Mouse (Mus musculus): Measurements from ENCODE around the gene Olfr1535. TPM values are rescaled to one million over a fixed set of nuclear protein-coding genes. Genes with fewer than 3 reads are reported as not detected.

Olfr1535 gene
- polyA plus RNA-seq (2012; rRNA removed) = not detected in 2 replicates

DNA sequence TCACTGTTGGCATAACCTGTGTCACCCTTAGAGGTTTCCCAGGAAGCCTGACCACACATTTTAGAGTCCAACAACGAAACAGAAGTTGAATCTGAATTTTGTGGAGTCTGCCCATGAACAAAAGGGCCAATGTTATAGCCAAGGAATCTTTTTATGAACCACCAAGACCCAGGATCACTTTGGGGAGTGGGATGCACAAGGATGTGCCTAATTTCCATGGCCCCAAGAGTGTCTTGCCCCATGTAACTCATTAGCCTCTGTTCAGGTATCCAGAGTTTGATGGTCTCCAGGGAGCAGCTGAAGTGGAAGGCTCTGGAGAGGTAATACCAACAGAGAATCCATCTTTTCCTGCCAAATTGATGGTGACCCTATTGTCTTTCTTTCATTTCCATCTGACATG is at the start of gene Olfr1535:
Gene Olfr1535, minus strand, starts transcription at position 101 of the 400 bp plus-strand sequence.
- no peak for DNase-seq
- Histone ChIP-seq H3K4me1 (ENCODE audit: control insufficient read depth, insufficient read depth, low read length) (no peaks in the 10 kb centered on the region), H3K4me3 (replicated peaks; ENCODE audit: extremely low read depth, low read depth, low read length) (no peak within 1 kb of the TSS)
- WGBS = 32% methylated on average over 1 of the region's 1 CpGs
- TF ChIP-seq POLR2A (IDR thresholded peaks at IDR 0.05; ENCODE audit: borderline replicate concordance, extremely low read depth, low read depth, low read length) (no peak), CTCF (IDR thresholded peaks at IDR 0.05; ENCODE audit: insufficient read depth, low read length) (no peak)

DNA sequence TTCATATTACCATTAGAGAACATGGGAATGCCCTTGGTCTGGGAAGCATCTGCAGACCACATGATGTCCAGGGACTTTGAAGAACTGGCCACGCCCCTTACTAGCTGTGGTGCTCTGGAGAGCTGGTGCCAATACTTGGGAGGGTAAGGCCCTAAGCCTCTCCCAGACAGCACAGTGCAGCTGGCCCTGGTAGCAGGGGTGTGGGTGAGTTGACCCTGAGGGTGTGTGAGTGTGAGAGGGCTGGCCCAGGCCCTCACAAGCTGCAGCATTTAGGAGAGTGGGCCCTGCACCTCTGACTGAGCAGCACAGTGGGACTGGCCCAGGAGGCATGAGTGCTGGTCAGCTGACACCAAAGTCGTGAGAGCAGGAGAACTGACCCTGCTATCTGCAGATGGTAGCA is 31.9 kb upstream of the Olfr1535 start:
- H3K4me3 ChIP-seq (replicated peaks; ENCODE audit: extremely low read depth, low read depth, low read length) = no peak overlapping the region
- no peaks in the 10 kb centered on the region for H3K4me1 ChIP-seq (ENCODE audit: control insufficient read depth, insufficient read depth, low read length)
- TF ChIP-seq CTCF (IDR thresholded peaks at IDR 0.05; ENCODE audit: insufficient read depth, low read length) (no peak), POLR2A (IDR thresholded peaks at IDR 0.05; ENCODE audit: borderline replicate concordance, extremely low read depth, low read depth, low read length) (no peak)
- DNase-seq = no peak
- WGBS = 62% methylated on average over 2 of the region's 2 CpGs

DNA sequence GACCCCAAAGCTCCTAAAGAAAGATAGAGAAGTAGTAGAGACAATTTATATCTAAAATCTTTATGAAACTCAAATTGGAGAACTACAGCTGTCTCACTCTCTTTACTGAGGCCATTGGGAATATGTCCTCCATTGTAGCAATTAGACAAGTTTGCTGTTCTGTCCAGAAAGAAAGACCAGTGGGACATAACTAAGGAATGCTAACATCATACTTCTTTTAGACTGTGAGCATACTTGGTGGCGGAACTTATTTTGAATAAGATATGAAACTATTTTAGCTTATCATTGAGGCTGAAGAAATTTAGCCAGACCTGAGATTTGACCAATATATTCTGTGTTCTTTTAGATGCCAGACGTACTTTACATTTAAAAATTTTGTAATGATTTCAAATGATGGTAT is 22.0 kb upstream of the Olfr1535 start, which contains the start of gene Olfr1364:
Gene Olfr1364, minus strand, starts transcription at position 101 of the 400 bp plus-strand sequence.
- 88% methylated on average over 2 of the region's 2 CpGs for WGBS
- TF ChIP-seq POLR2A (IDR thresholded peaks at IDR 0.05; ENCODE audit: borderline replicate concordance, extremely low read depth, low read depth, low read length) (no peak), CTCF (IDR thresholded peaks at IDR 0.05; ENCODE audit: insufficient read depth, low read length) (no peak)
- H3K4me1 ChIP-seq (ENCODE audit: control insufficient read depth, insufficient read depth, low read length) = no peaks in the 10 kb centered on the region
- no peak for DNase-seq
- H3K4me3 ChIP-seq (replicated peaks; ENCODE audit: extremely low read depth, low read depth, low read length) = no peak within 1 kb of the TSS

DNA sequence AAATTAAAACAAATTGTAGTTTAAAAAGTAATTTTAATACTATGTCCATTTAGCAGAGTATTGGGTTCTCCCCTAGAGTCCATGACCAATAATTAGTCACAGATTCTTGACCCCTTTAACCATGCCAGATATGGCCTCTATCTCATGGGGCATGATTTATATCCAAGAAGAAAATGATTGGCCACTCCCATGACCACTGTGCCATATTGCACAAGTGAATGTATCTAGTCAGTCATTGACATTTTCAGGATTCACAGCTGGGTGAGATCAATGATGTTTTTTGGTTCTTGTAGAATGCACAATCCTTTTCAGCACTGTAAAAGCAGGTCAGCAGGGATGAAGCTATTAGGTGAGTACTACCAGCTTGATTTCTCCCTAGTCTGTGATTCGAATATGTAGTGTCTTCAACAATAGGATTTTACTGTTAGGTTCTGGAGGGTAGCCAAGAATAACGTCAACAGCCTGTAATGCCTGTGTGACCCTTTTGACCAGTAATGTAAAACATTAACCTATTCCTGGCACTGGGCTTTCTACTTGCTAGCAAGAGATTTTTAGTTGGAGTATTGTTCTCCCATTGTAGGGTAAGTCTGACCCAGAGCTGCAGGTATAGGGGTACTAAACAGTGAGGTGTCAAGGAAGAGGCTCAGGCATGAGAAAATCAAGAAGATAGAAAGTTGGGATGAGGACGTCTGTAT is 9.1 kb downstream of the Olfr1535 start:
- Histone ChIP-seq H3K4me1 (ENCODE audit: control insufficient read depth, insufficient read depth, low read length) (no peaks in the 10 kb centered on the region), H3K4me3 (replicated peaks; ENCODE audit: extremely low read depth, low read depth, low read length) (no peak overlapping the region)
- DNase-seq = no peak
- TF ChIP-seq POLR2A (IDR thresholded peaks at IDR 0.05; ENCODE audit: borderline replicate concordance, extremely low read depth, low read depth, low read length) = no peak
- no peak for TF ChIP-seq CTCF (IDR thresholded peaks at IDR 0.05; ENCODE audit: insufficient read depth, low read length)
- WGBS = 36% methylated on average over 3 of the region's 3 CpGs

DNA sequence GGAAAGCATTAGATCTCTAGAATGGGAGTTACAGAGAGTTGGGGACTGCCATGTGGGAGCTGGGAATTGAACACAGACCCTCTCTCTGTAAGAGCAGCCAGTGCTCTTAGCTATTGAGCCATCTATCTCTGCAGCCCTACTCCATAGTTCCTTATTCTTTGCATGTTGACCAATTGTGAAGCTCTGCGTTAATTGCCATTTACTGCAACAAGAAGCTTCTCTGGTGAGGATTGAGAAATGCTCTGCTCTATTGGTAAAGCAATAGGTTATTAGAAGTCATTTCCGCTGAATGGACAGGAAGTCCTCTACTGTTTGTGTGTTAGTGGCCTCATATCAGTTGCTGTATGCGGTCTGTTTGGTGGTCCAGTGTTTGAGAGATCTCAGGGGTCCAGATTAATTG is 10.2 kb downstream of the Olfr1535 start:
- no peak overlapping the region for H3K4me3 ChIP-seq (replicated peaks; ENCODE audit: extremely low read depth, low read depth, low read length)
- H3K4me1 ChIP-seq (ENCODE audit: control insufficient read depth, insufficient read depth, low read length) = no peaks in the 10 kb centered on the region
- TF ChIP-seq CTCF (IDR thresholded peaks at IDR 0.05; ENCODE audit: insufficient read depth, low read length) = no peak
- no peak for TF ChIP-seq POLR2A (IDR thresholded peaks at IDR 0.05; ENCODE audit: borderline replicate concordance, extremely low read depth, low read depth, low read length)
- no peak for DNase-seq
- 90% methylated on average over 3 of the region's 3 CpGs for WGBS

DNA sequence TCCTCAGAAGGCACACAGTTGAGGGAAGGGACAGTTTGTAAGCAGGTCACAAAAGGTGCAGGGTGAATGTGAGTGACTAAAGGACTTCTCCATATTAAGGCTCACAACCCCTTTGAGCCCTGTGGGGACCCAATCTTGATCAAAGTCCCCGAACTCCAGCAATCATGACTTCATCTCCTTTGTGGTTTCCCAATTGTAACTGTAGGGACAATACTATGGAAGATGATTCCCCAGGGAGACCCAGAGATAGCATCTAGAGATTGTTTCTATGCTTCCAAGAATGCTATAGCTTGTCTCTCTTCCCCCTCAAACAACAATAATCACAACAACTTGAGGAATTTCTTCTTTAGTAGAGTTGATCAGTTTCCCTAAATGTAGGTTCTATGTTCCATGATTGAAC is 17.0 kb downstream of the Olfr1535 start, which contains the start of gene Olfr1366:
Gene Olfr1366, minus strand, starts transcription at position 101 of the 400 bp plus-strand sequence.
- WGBS = 65% methylated on average over 1 of the region's 1 CpGs
- Histone ChIP-seq H3K4me3 (replicated peaks; ENCODE audit: extremely low read depth, low read depth, low read length) (no peak within 1 kb of the TSS), H3K4me1 (ENCODE audit: control insufficient read depth, insufficient read depth, low read length) (no peaks in the 10 kb centered on the region)
- TF ChIP-seq POLR2A (IDR thresholded peaks at IDR 0.05; ENCODE audit: borderline replicate concordance, extremely low read depth, low read depth, low read length) = no peak
- TF ChIP-seq CTCF (IDR thresholded peaks at IDR 0.05; ENCODE audit: insufficient read depth, low read length) = no peak
- no peak for DNase-seq

DNA sequence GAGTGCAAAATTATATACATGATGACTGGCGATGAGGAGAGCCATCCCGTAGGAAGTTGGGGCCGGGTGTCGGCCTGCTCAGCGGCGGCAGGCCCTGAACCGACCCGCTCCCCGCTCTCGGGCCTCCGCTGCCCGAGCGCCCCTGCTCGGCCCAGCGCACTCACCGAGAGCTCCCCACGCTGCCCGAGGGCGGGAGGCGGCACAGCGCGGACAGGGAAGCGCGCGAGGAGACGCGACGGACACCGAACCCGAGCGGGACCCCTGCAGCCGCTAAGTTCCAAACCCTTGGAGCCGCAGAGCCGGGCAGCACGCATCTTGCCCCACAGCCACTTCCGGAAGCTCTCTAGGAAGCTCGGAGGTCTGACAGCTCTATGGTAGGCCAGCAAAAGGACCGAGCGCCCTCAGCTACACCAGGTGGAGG is 28.9 kb downstream of the Olfr1535 start, which contains the start of gene Zkscan8:
Gene Zkscan8, minus strand, starts transcription at position 340 of the 421 bp plus-strand sequence.
- Histone ChIP-seq H3K4me1 (ENCODE audit: control insufficient read depth, insufficient read depth, low read length) (peaks cover 2% of the 10 kb centered on the region; the same call in 1 of the 2 replicates), H3K4me3 (replicated peaks; ENCODE audit: extremely low read depth, low read depth, low read length) (peak within 1 kb of the TSS; percentile 92)
- DNase-seq = peak; percentile 88
- TF ChIP-seq CTCF (IDR thresholded peaks at IDR 0.05; ENCODE audit: insufficient read depth, low read length) (no peak), POLR2A (IDR thresholded peaks at IDR 0.05; ENCODE audit: borderline replicate concordance, extremely low read depth, low read depth, low read length) (peak; percentile 66; the same call in 1 of the 2 replicates)
- under 1% methylated on average over 39 of the region's 39 CpGs for WGBS

DNA sequence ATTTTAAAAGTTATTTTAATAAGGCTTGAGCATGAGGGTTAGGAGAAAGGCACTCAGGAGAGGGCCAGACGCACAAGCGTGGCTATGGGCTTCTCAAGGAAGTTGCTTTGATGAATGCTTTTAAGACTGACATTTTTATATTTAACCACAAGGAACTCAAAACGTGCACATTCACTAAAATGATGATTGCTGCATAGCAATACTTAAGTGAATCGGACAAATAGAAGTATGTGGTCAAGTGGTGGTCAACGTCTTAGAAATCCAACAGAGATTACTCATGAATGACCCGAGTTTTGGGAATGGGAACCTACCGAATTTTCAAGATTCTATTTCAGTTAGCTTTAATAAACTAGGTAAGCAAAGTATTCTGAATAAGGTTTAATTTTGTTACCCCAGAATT is 29.6 kb downstream of the Olfr1535 start:
- WGBS = 34% methylated on average over 7 of the region's 7 CpGs
- TF ChIP-seq POLR2A (IDR thresholded peaks at IDR 0.05; ENCODE audit: borderline replicate concordance, extremely low read depth, low read depth, low read length) (no peak), CTCF (IDR thresholded peaks at IDR 0.05; ENCODE audit: insufficient read depth, low read length) (no peak)
- H3K4me3 ChIP-seq (replicated peaks; ENCODE audit: extremely low read depth, low read depth, low read length) = peak overlapping the region; percentile 27
- no peak for DNase-seq
- H3K4me1 ChIP-seq (ENCODE audit: control insufficient read depth, insufficient read depth, low read length) = peaks cover 2% of the 10 kb centered on the region; the same call in 1 of the 2 replicates

DNA sequence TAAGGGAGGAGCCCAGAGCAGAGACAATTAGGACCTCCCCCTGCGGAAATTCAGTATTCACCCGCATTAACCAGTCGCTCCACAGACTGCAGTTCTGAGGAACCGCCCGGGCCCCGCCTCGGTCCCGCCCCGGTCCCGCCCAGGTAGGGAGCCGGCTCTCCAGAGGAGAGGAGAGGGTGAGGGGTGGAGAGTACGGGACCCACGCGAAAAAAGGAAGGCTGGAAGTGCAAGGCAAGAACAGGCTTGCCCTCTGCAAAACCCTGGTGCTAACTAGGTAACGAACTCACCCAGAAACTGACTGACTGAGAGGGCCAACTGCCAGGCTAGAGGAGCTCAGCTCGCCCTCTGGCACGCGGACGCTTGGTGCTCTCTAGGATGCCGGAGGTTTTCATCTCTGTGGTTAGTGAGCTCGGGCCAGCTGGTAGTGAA is 53.5 kb downstream of the Olfr1535 start:
- H3K4me1 ChIP-seq (ENCODE audit: control insufficient read depth, insufficient read depth, low read length) = no peaks in the 10 kb centered on the region
- peak overlapping the region; percentile 99 for H3K4me3 ChIP-seq (replicated peaks; ENCODE audit: extremely low read depth, low read depth, low read length)
- WGBS = 0% methylated on average over 21 of the region's 21 CpGs
- DNase-seq = peak; percentile 79
- TF ChIP-seq POLR2A (IDR thresholded peaks at IDR 0.05; ENCODE audit: borderline replicate concordance, extremely low read depth, low read depth, low read length) (peak; percentile 80; the same call in 1 of the 2 replicates), CTCF (IDR thresholded peaks at IDR 0.05; ENCODE audit: insufficient read depth, low read length) (no peak)

Other genes with a start within 250 kb of the Olfr1535 start
- gene Gpx6, start 247.8 kb downstream of the Olfr1535 start, polyA plus RNA-seq (2012; rRNA removed) = not detected in 2 replicates
- not detected in 2 replicates for gene Olfr1367, start 213.0 kb downstream of the Olfr1535 start, polyA plus RNA-seq (2012; rRNA removed)
- gene Zscan12, start 197.1 kb downstream of the Olfr1535 start, polyA plus RNA-seq (2012; rRNA removed) = 1.1 and 1.8 TPM in 2 replicates
- gene Zkscan3, start 157.1 kb downstream of the Olfr1535 start, polyA plus RNA-seq (2012; rRNA removed) = 18.2 and 18.7 TPM in 2 replicates
- 0.31 and 0.73 TPM in 2 replicates for gene Pgbd1, start 118.8 kb downstream of the Olfr1535 start, polyA plus RNA-seq (2012; rRNA removed)
- 12.9 and 21.4 TPM in 2 replicates for gene Zscan26, start 106.2 kb downstream of the Olfr1535 start, polyA plus RNA-seq (2012; rRNA removed)
- 0.82 and 0.89 TPM in 2 replicates for gene Nkapl, start 91.4 kb downstream of the Olfr1535 start, polyA plus RNA-seq (2012; rRNA removed)
- gene Zkscan4, start 81.0 kb downstream of the Olfr1535 start, polyA plus RNA-seq (2012; rRNA removed) = 1.2 and 1.7 TPM in 2 replicates
- not detected in 2 replicates for gene Gm10065, start 80.5 kb downstream of the Olfr1535 start, polyA plus RNA-seq (2012; rRNA removed)
- gene AK157302, start 64.7 kb downstream of the Olfr1535 start, polyA plus RNA-seq (2012; rRNA removed) = 0.06 TPM in 2 replicates
- 3.0 and 5.0 TPM in 2 replicates for gene Gm11273, start 58.5 kb downstream of the Olfr1535 start, polyA plus RNA-seq (2012; rRNA removed)
- gene Zkscan8, start 28.8 kb downstream of the Olfr1535 start, polyA plus RNA-seq (2012; rRNA removed) = 2.5 and 4.7 TPM in 2 replicates
- gene Olfr1366, start 17.1 kb downstream of the Olfr1535 start, polyA plus RNA-seq (2012; rRNA removed) = not detected in 2 replicates
- not detected in 2 replicates for gene Olfr1364, start 21.9 kb upstream of the Olfr1535 start, polyA plus RNA-seq (2012; rRNA removed)
- gene Olfr1362, start 54.1 kb upstream of the Olfr1535 start, polyA plus RNA-seq (2012; rRNA removed) = not detected in 2 replicates
- gene Olfr11, start 82.6 kb upstream of the Olfr1535 start, polyA plus RNA-seq (2012; rRNA removed) = not detected in 2 replicates
- gene Olfr1361, start 103.5 kb upstream of the Olfr1535 start, polyA plus RNA-seq (2012; rRNA removed) = not detected in 2 replicates
- not detected in 2 replicates for gene Olfr1360, start 117.5 kb upstream of the Olfr1535 start, polyA plus RNA-seq (2012; rRNA removed)
- not detected in 2 replicates for gene Olfr1359, start 138.2 kb upstream of the Olfr1535 start, polyA plus RNA-seq (2012; rRNA removed)
- 0.72 and 1.6 TPM in 2 replicates for gene Hist1h2bl, start 156.2 kb upstream of the Olfr1535 start, polyA plus RNA-seq (2012; rRNA removed)
- gene Hist1h2ai, start 156.5 kb upstream of the Olfr1535 start, polyA plus RNA-seq (2012; rRNA removed) = 5.8 and 6.7 TPM in 2 replicates
- 8.2 and 8.6 TPM in 2 replicates for gene Hist1h3h, start 157.8 kb upstream of the Olfr1535 start, polyA plus RNA-seq (2012; rRNA removed)
- gene Hist1h2bm, start 162.2 kb upstream of the Olfr1535 start, polyA plus RNA-seq (2012; rRNA removed) = 0.70 TPM in 1 of 2 replicates, not detected in the other
- 1.3 and 1.4 TPM in 2 replicates for gene Hist1h4j, start 175.2 kb upstream of the Olfr1535 start, polyA plus RNA-seq (2012; rRNA removed)
- 5.6 and 9.7 TPM in 2 replicates for gene Hist1h4k, start 190.6 kb upstream of the Olfr1535 start, polyA plus RNA-seq (2012; rRNA removed)
- 3.2 and 3.8 TPM in 2 replicates for gene Hist1h2ak, start 193.9 kb upstream of the Olfr1535 start, polyA plus RNA-seq (2012; rRNA removed)
- gene Hist1h2bn, start 194.2 kb upstream of the Olfr1535 start, polyA plus RNA-seq (2012; rRNA removed) = 2.4 and 4.2 TPM in 2 replicates
- gene Hist1h1b, start 220.7 kb upstream of the Olfr1535 start, polyA plus RNA-seq (2012; rRNA removed) = 0.41 and 0.57 TPM in 2 replicates
- 3.3 and 8.0 TPM in 2 replicates for gene Hist1h3i, start 223.5 kb upstream of the Olfr1535 start, polyA plus RNA-seq (2012; rRNA removed)
- gene Hist1h2an, start 227.3 kb upstream of the Olfr1535 start, polyA plus RNA-seq (2012; rRNA removed) = 1.1 and 1.4 TPM in 2 replicates
- not detected in 2 replicates for gene Hist1h2bp, start 227.6 kb upstream of the Olfr1535 start, polyA plus RNA-seq (2012; rRNA removed)

Data from lung, adult 2 months (tissue).